Mouse (Mus musculus) 416B (cell line): ENCODE data around the gene Grb2.
"Not testable (repeated sequence)": the region's sequence is repeated elsewhere in the genome, so short reads cannot be mapped to it uniquely, and the experiment has no call there.

ENCODE experiments used
- DNase-seq: peaks from one replicate; pipeline ENCODE4 v3.0.0; 2011; ENCODE audit warnings: low read depth

The Grb2 gene

GRCm38 (mm10) chr11:115647459-115647858 is 60.9 kb downstream of the Grb2 start:
- peak; percentile 86 for DNase-seq

GRCm38 (mm10) chr11:115646439-115646838 is 62.0 kb downstream of the Grb2 start:
- DNase-seq, result no peak

GRCm38 (mm10) chr11:115645498-115645897 is 62.9 kb downstream of the Grb2 start:
- DNase-seq, result not testable (repeated sequence)

GRCm38 (mm10) chr11:115644308-115644707 is 64.1 kb downstream of the Grb2 start:
- DNase-seq, result no peak

- no peak for DNase-seq
These were observed 65.1 kb downstream of the Grb2 start for GRCm38 (mm10) chr11:115643265-115643664.

- DNase-seq, result no peak
These were observed 65.7 kb downstream of the Grb2 start for GRCm38 (mm10) chr11:115642705-115643104.

GRCm38 (mm10) chr11:115641664-115642036 is 66.7 kb downstream of the Grb2 start:
- no peak for DNase-seq

GRCm38 (mm10) chr11:115640978-115641663 is 67.3 kb downstream of the Grb2 start:
- DNase-seq, result peak; percentile 90

GRCm38 (mm10) chr11:115640311-115640828 is 68.0 kb downstream of the Grb2 start:
- DNase-seq, result no peak

- DNase-seq, result no peak
These were observed 68.9 kb downstream of the Grb2 start for GRCm38 (mm10) chr11:115639540-115639939.

GRCm38 (mm10) chr11:115638498-115639409 is 69.6 kb downstream of the Grb2 start:
- DNase-seq, result peak; percentile 73

GRCm38 (mm10) chr11:115636960-115637359 is 71.4 kb downstream of the Grb2 start:
- peak; percentile 66 for DNase-seq

GRCm38 (mm10) chr11:115635484-115635883 is 72.9 kb downstream of the Grb2 start:
- no peak for DNase-seq

- no peak for DNase-seq
These were observed 73.4 kb downstream of the Grb2 start for GRCm38 (mm10) chr11:115635041-115635440.

- peak; percentile 60 for DNase-seq
These were observed 74.3 kb downstream of the Grb2 start for GRCm38 (mm10) chr11:115634109-115634508.

- no peak for DNase-seq
These were observed 75.5 kb downstream of the Grb2 start for GRCm38 (mm10) chr11:115632862-115633261.

- no peak for DNase-seq
These were observed 76.2 kb downstream of the Grb2 start for GRCm38 (mm10) chr11:115632247-115632646.

- DNase-seq, result peak; percentile 85
These were observed 76.9 kb downstream of the Grb2 start for GRCm38 (mm10) chr11:115631505-115631890.

GRCm38 (mm10) chr11:115630532-115631504 is 77.6 kb downstream of the Grb2 start:
- DNase-seq, result peak; percentile 95

GRCm38 (mm10) chr11:115629734-115630531 is 78.5 kb downstream of the Grb2 start:
- DNase-seq, result peak; percentile 93
